Mouse (Mus musculus): ENCODE results near the gene Gm10770. TPM values are rescaled to one million over a fixed set of nuclear protein-coding genes. Genes with fewer than 3 reads are reported as not detected.

Gm10770 gene
- polyA plus RNA-seq, 1 experiment from 2014 or later, result not detected

Other genes with a start within 250 kb of the Gm10770 start
- 5.2 and 6.6 TPM in 2 replicates for gene Zfp120, start 43.0 kb downstream of the Gm10770 start, polyA plus RNA-seq (2016; fragmentation: Nextera tagmentation; extraction: Ambion mirVana)
- gene Gm14139, start 2.1 kb upstream of the Gm10770 start, polyA plus RNA-seq (2016; fragmentation: Nextera tagmentation; extraction: Ambion mirVana), result not detected in 2 replicates
- 11.2 and 11.5 TPM in 2 replicates for gene Zfp937, start 38.4 kb upstream of the Gm10770 start, polyA plus RNA-seq (2016; fragmentation: Nextera tagmentation; extraction: Ambion mirVana)
- gene Gm21994, start 75.9 kb upstream of the Gm10770 start, polyA plus RNA-seq (2016; fragmentation: Nextera tagmentation; extraction: Ambion mirVana), result 6.7 and 7.5 TPM in 2 replicates
- 0.09 TPM in 1 of 2 replicates, not detected in the other for gene Gm14124, start 77.8 kb upstream of the Gm10770 start, polyA plus RNA-seq (2016; fragmentation: Nextera tagmentation; extraction: Ambion mirVana)
- gene Gm10130, start 144.0 kb upstream of the Gm10770 start, polyA plus RNA-seq (2016; fragmentation: Nextera tagmentation; extraction: Ambion mirVana), result 4.5 and 4.9 TPM in 2 replicates
- 10.0 and 11.8 TPM in 2 replicates for gene 3300002I08Rik, start 183.1 kb upstream of the Gm10770 start, polyA plus RNA-seq (2016; fragmentation: Nextera tagmentation; extraction: Ambion mirVana)